Mouse (Mus musculus) midbrain, embryonic 11.5 days (tissue): ENCODE data around the gene Ccdc88c. TPM values are rescaled to one million over a fixed set of nuclear protein-coding genes. Genes with fewer than 3 reads are reported as not detected.

Experiments
- ATAC-seq: fragments of 200-750 bp; cut with Nextera tagmentation; 2 replicates; pipeline ENCODE4 v1.8.0; 2017; ENCODE audit warnings: moderate TSS enrichment, moderate library complexity; ENCODE audit not compliant: low FRiP score
- DNase-seq: peaks from one replicate; pipeline ENCODE4 v3.0.0; 2015; ENCODE audit warnings: low spot score; ENCODE audit errors: missing footprints
- H3K27ac ChIP-seq: fragments of 300-500 bp; sonication (generic); 2 replicates; pipeline ENCODE4 v1.5.1; 2014; ENCODE audit warnings: low read depth, low read length
- H3K27me3 ChIP-seq: fragments of 300-500 bp; sonication (generic); 2 replicates; pipeline ENCODE4 v1.6.1; 2014; ENCODE audit warnings: mild to moderate bottlenecking, low read length, moderate library complexity, mixed read lengths; ENCODE audit not compliant: control insufficient read depth, insufficient read depth
- H3K36me3 ChIP-seq: fragments of 300-500 bp; sonication (generic); 2 replicates; pipeline ENCODE4 v1.6.1; 2014; ENCODE audit warnings: mild to moderate bottlenecking, low read length, moderate library complexity, mixed read lengths; ENCODE audit not compliant: control insufficient read depth, insufficient read depth
- H3K4me1 ChIP-seq: fragments of 300-500 bp; sonication (generic); 2 replicates; pipeline ENCODE4 v1.6.1; 2014; ENCODE audit warnings: low read length; ENCODE audit not compliant: control insufficient read depth, insufficient read depth
- H3K4me2 ChIP-seq: fragments of 300-500 bp; sonication (generic); 2 replicates; pipeline ENCODE4 v1.6.1; 2014; ENCODE audit warnings: mild to moderate bottlenecking, moderate library complexity
- H3K4me3 ChIP-seq: fragments of 300-500 bp; sonication (generic); 2 replicates; pipeline ENCODE4 v1.5.1; 2014; ENCODE audit warnings: low read depth, low read length
- H3K9ac ChIP-seq: fragments of 300-500 bp; sonication (generic); 2 replicates; pipeline ENCODE4 v1.6.1; 2014; ENCODE audit warnings: low read length
- H3K9me3 ChIP-seq: fragments of 300-500 bp; sonication (generic); 2 replicates; pipeline ENCODE4 v1.6.1; 2016; ENCODE audit warnings: low read length; ENCODE audit not compliant: control insufficient read depth
- WGBS: fragments of 180-500 bp; shearing (Covaris S2); extraction: QIAGEN DNeasy Blood & Tissue Kit; methylation state at CpG from one replicate; pipeline ENCODE4 v1.1.7; 2014; 5-methylcytosine and 5-hydroxymethylcytosine counted together
- polyA plus RNA-seq: library from polyadenylated mRNA; unstranded; fragments of >200 nt; fragmentation: Nextera tagmentation; extraction: Ambion mirVana; gene quantifications from 2 replicates; pipeline ENCODE4 v1.2.1, GENCODE M21; 2014

Gene Ccdc88c
- polyA plus RNA-seq, 1 experiment from 2014 or later, result 11.0 TPM

GRCm38 (mm10) chr12:100937441-100938360 lies 91.2 kb downstream of the Ccdc88c start:
- Histone ChIP-seq H3K4me2 (no peak overlapping the region), H3K4me3 (no peak overlapping the region), H3K9ac (no peak overlapping the region), H3K27me3 (no peaks in the 10 kb centered on the region), H3K36me3 (peaks cover 14% of the 10 kb centered on the region), H3K4me1 (no peaks in the 10 kb centered on the region), H3K9me3 (no peaks in the 10 kb centered on the region), H3K27ac (no peak overlapping the region)
- DNase-seq (no peak), ATAC-seq (no peak)
- WGBS, result 82% methylated on average over 21 of the region's 21 CpGs

GRCm38 (mm10) chr12:100936737-100937136 lies 92.1 kb downstream of the Ccdc88c start:
- ATAC-seq, result no peak
- Histone ChIP-seq H3K9me3 (no peaks in the 10 kb centered on the region), H3K4me2 (no peak overlapping the region), H3K27ac (no peak overlapping the region), H3K27me3 (no peaks in the 10 kb centered on the region), H3K9ac (no peak overlapping the region), H3K4me3 (no peak overlapping the region), H3K36me3 (peaks cover 14% of the 10 kb centered on the region), H3K4me1 (no peaks in the 10 kb centered on the region)
- 91% methylated on average over 4 of the region's 4 CpGs for WGBS
- DNase-seq, result no peak

- H3K27ac ChIP-seq, result no peak overlapping the region
- no peak overlapping the region for H3K4me2 ChIP-seq
- no peak overlapping the region for H3K9ac ChIP-seq
- DNase-seq (peak; percentile 99), ATAC-seq (peak; percentile 73)
- H3K4me1 ChIP-seq, result no peaks in the 10 kb centered on the region
- WGBS, result 23% methylated on average over 2 of the region's 2 CpGs
- H3K27me3 ChIP-seq, result no peaks in the 10 kb centered on the region
- no peak overlapping the region for H3K4me3 ChIP-seq
- H3K36me3 ChIP-seq, result peaks cover 17% of the 10 kb centered on the region
- H3K9me3 ChIP-seq, result no peaks in the 10 kb centered on the region
Observed at GRCm38 (mm10) chr12:100936116-100936515, 92.7 kb downstream of the Ccdc88c start.

- WGBS, result 94% methylated on average over 5 of the region's 5 CpGs
- no peaks in the 10 kb centered on the region for H3K27me3 ChIP-seq
- no peak overlapping the region for H3K4me3 ChIP-seq
- no peak overlapping the region for H3K9ac ChIP-seq
- no peaks in the 10 kb centered on the region for H3K4me1 ChIP-seq
- no peaks in the 10 kb centered on the region for H3K9me3 ChIP-seq
- DNase-seq, result no peak
- ATAC-seq, result no peak
- H3K27ac ChIP-seq, result no peak overlapping the region
- no peak overlapping the region for H3K4me2 ChIP-seq
- H3K36me3 ChIP-seq, result peaks cover 16% of the 10 kb centered on the region
Observed at GRCm38 (mm10) chr12:100934796-100935195, 94.1 kb downstream of the Ccdc88c start.

GRCm38 (mm10) chr12:100931653-100932052 lies 97.2 kb downstream of the Ccdc88c start:
- no peak overlapping the region for H3K4me2 ChIP-seq
- DNase-seq (no peak), ATAC-seq (no peak)
- WGBS, result 97% methylated on average over 14 of the region's 14 CpGs
- H3K27me3 ChIP-seq, result no peaks in the 10 kb centered on the region
- no peak overlapping the region for H3K4me3 ChIP-seq
- H3K36me3 ChIP-seq, result peaks cover 17% of the 10 kb centered on the region
- H3K9me3 ChIP-seq, result no peaks in the 10 kb centered on the region
- no peak overlapping the region for H3K27ac ChIP-seq
- H3K4me1 ChIP-seq, result no peaks in the 10 kb centered on the region
- no peak overlapping the region for H3K9ac ChIP-seq

GRCm38 (mm10) chr12:100928286-100928685 lies 100.6 kb downstream of the Ccdc88c start:
- WGBS, result 92% methylated on average over 9 of the region's 9 CpGs
- H3K9me3 ChIP-seq, result no peaks in the 10 kb centered on the region
- H3K4me2 ChIP-seq, result no peak overlapping the region
- DNase-seq, result no peak
- H3K4me1 ChIP-seq, result no peaks in the 10 kb centered on the region
- no peaks in the 10 kb centered on the region for H3K27me3 ChIP-seq
- H3K27ac ChIP-seq, result no peak overlapping the region
- H3K36me3 ChIP-seq, result peaks cover 17% of the 10 kb centered on the region
- ATAC-seq, result no peak
- no peak overlapping the region for H3K9ac ChIP-seq
- H3K4me3 ChIP-seq, result no peak overlapping the region

- no peaks in the 10 kb centered on the region for H3K9me3 ChIP-seq
- 79% methylated on average over 14 of the region's 14 CpGs for WGBS
- no peak overlapping the region for H3K9ac ChIP-seq
- H3K4me1 ChIP-seq, result no peaks in the 10 kb centered on the region
- H3K4me2 ChIP-seq, result no peak overlapping the region
- DNase-seq (peak; percentile 98), ATAC-seq (peak; percentile 71)
- no peak overlapping the region for H3K4me3 ChIP-seq
- peaks cover 23% of the 10 kb centered on the region for H3K36me3 ChIP-seq
- H3K27ac ChIP-seq, result no peak overlapping the region
- no peaks in the 10 kb centered on the region for H3K27me3 ChIP-seq
Observed at GRCm38 (mm10) chr12:100925644-100926619, 102.9 kb downstream of the Ccdc88c start.

- ATAC-seq, result no peak
- Histone ChIP-seq H3K27ac (no peak overlapping the region), H3K9ac (no peak overlapping the region), H3K27me3 (no peaks in the 10 kb centered on the region), H3K4me3 (no peak overlapping the region), H3K4me2 (no peak overlapping the region), H3K4me1 (no peaks in the 10 kb centered on the region), H3K9me3 (no peaks in the 10 kb centered on the region), H3K36me3 (peaks cover 22% of the 10 kb centered on the region)
- 93% methylated on average over 15 of the region's 15 CpGs for WGBS
- DNase-seq, result no peak
Observed at GRCm38 (mm10) chr12:100924646-100925339, 104.1 kb downstream of the Ccdc88c start.
